Mouse (Mus musculus): ENCODE data around the gene Usp27x. TPM values are rescaled to one million over a fixed set of nuclear protein-coding genes. Genes with fewer than 3 reads are reported as not detected.

Usp27x gene
- polyA plus RNA-seq, 1 experiment from 2014 or later, result 0.99 TPM

Other genes with a start within 250 kb of the Usp27x start
- 21.1 and 25.2 TPM in 2 replicates for gene Clcn5, start 56.5 kb downstream of the Usp27x start, polyA plus RNA-seq (2015; fragmentation: Nextera tagmentation; extraction: Ambion mirVana)
- gene Foxp3, start 197.8 kb upstream of the Usp27x start, polyA plus RNA-seq (2015; fragmentation: Nextera tagmentation; extraction: Ambion mirVana), result 0.08 and 0.09 TPM in 2 replicates
- 1.6 and 2.3 TPM in 2 replicates for gene Ppp1r3f, start 198.5 kb upstream of the Usp27x start, polyA plus RNA-seq (2015; fragmentation: Nextera tagmentation; extraction: Ambion mirVana)
- 27.9 and 29.6 TPM in 2 replicates for gene Ccdc22, start 229.7 kb upstream of the Usp27x start, polyA plus RNA-seq (2015; fragmentation: Nextera tagmentation; extraction: Ambion mirVana)
- gene Cacna1f, start 231.3 kb upstream of the Usp27x start, polyA plus RNA-seq (2015; fragmentation: Nextera tagmentation; extraction: Ambion mirVana), result 0.04 TPM in 1 of 2 replicates, not detected in the other